Mouse (Mus musculus) lung, embryonic 16.5 days (tissue): ENCODE results near the gene Eps15l1. TPM values are rescaled to one million over a fixed set of nuclear protein-coding genes. Genes with fewer than 3 reads are reported as not detected.

Experiments
- ATAC-seq: fragments of 200-750 bp; cut with Nextera tagmentation; 2 replicates; pipeline ENCODE4 v1.8.0; 2017; ENCODE audit warnings: low read depth, mild to moderate bottlenecking, moderate library complexity
- H3K27ac ChIP-seq: fragments of 300-500 bp; sonication (generic); 2 replicates; pipeline ENCODE4 v1.5.1; 2014; ENCODE audit warnings: mild to moderate bottlenecking, control low read depth, low read length
- H3K27me3 ChIP-seq: fragments of 300-500 bp; sonication (generic); 2 replicates; pipeline ENCODE4 v1.6.1; 2014; ENCODE audit warnings: low read depth, low read length, mixed read lengths; ENCODE audit not compliant: control insufficient read depth, insufficient read depth
- H3K36me3 ChIP-seq: fragments of 300-500 bp; sonication (generic); 2 replicates; pipeline ENCODE4 v1.6.1; 2014; ENCODE audit warnings: low read length; ENCODE audit not compliant: control insufficient read depth, insufficient read depth
- H3K4me1 ChIP-seq: fragments of 300-500 bp; sonication (generic); replicated peaks from 2 replicates; pipeline ENCODE4 v1.6.1; 2014; ENCODE audit warnings: low read length, mixed read lengths; ENCODE audit not compliant: control insufficient read depth, insufficient read depth
- H3K4me2 ChIP-seq: fragments of 300-500 bp; sonication (generic); 2 replicates; pipeline ENCODE4 v1.6.1; 2014; ENCODE audit warnings: low read depth, low read length, control low read depth
- H3K4me3 ChIP-seq: fragments of 300-500 bp; sonication (generic); 2 replicates; pipeline ENCODE4 v1.5.1; 2014; ENCODE audit warnings: mild to moderate bottlenecking, low read length, control low read depth
- H3K9ac ChIP-seq: fragments of 300-500 bp; sonication (generic); 2 replicates; pipeline ENCODE4 v1.6.1; 2014; ENCODE audit warnings: low read length, control low read depth
- H3K9me3 ChIP-seq: fragments of 300-500 bp; sonication (generic); 2 replicates; pipeline ENCODE4 v1.6.1; 2016; ENCODE audit warnings: low read length; ENCODE audit not compliant: control insufficient read depth
- WGBS: fragments of 180-500 bp; shearing (Covaris S2); extraction: QIAGEN DNeasy Blood & Tissue Kit; methylation state at CpG from one replicate; pipeline ENCODE4 v1.1.7; 2014; 5-methylcytosine and 5-hydroxymethylcytosine counted together
- polyA plus RNA-seq: library from polyadenylated mRNA; unstranded; fragments of >200 nt; fragmentation: Nextera tagmentation; extraction: Ambion mirVana; gene quantifications from 2 replicates; pipeline ENCODE4 v1.2.1, GENCODE M21; 2015

The Eps15l1 gene
- polyA plus RNA-seq, 1 experiment from 2014 or later = 52.6 TPM

GRCm38 (mm10) chr8:72349838-72350237 lies 71.4 kb downstream of the Eps15l1 start:
- peaks cover 16% of the 10 kb centered on the region for H3K36me3 ChIP-seq
- no peak for ATAC-seq
- H3K9ac ChIP-seq = no peak overlapping the region
- no peak overlapping the region for H3K4me2 ChIP-seq
- H3K9me3 ChIP-seq = no peaks in the 10 kb centered on the region
- peaks cover 8% of the 10 kb centered on the region; the same call in 1 of the 2 replicates for H3K4me1 ChIP-seq
- no peaks in the 10 kb centered on the region for H3K27me3 ChIP-seq
- no peak overlapping the region for H3K4me3 ChIP-seq
- WGBS = 82% methylated on average over 9 of the region's 9 CpGs
- H3K27ac ChIP-seq = no peak overlapping the region

DNA sequence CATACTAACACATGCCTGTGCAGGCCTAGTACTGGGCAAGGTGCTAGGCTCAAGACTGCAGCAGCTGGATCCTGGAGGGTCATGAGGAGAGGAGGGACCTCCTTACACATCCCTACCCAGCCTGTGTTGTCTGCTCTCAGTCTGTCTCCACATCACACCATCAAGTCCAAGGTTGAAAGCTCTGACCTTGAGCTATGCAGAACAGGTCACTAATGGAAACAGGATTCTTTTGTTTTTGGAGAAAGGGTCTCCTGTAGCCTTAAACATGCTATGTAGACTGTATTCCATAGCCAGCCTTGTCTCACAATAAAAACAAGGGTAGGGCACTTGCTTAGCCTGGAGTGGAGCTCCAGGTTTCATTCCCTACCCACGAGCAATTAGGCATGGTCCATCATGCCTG lies 72.3 kb downstream of the Eps15l1 start:
- Histone ChIP-seq H3K4me1 (0 out of 2 replicates have a peak, but pooled peaks cover 5% of the 10 kb centered on the region), H3K9me3 (no peaks in the 10 kb centered on the region), H3K36me3 (peaks cover 12% of the 10 kb centered on the region), H3K27ac (no peak overlapping the region), H3K27me3 (no peaks in the 10 kb centered on the region), H3K4me2 (no peak overlapping the region), H3K9ac (no peak overlapping the region), H3K4me3 (no peak overlapping the region)
- WGBS = 83% methylated on average over 1 of the region's 1 CpGs
- ATAC-seq = no peak

DNA sequence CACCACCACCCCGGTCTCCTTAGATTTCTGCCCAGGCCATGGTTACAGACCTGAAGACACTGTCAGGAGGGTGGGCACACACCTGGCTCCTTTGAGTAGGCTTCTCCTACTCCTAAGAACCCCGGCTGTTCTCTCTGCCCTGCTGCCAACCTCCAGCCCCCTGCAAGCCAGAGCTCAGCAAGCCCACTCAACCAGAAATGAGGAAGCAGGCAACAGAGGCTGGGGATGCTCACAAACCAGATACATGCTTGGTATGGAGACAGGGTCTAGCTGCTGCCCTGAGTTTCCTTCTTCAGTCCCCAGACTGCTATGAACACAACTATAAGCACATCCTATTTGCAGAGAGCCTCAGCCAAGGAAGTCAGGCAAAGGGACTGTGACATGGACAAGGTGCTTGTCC lies 73.1 kb downstream of the Eps15l1 start:
- Histone ChIP-seq H3K4me3 (no peak overlapping the region), H3K27ac (no peak overlapping the region), H3K27me3 (no peaks in the 10 kb centered on the region), H3K4me1 (0 out of 2 replicates have a peak, but pooled peaks cover 1% of the 10 kb centered on the region), H3K9me3 (no peaks in the 10 kb centered on the region), H3K9ac (no peak overlapping the region), H3K36me3 (peaks cover 15% of the 10 kb centered on the region), H3K4me2 (no peak overlapping the region)
- no peak for ATAC-seq
- 97% methylated on average over 2 of the region's 2 CpGs for WGBS

- H3K4me3 ChIP-seq = no peak overlapping the region
Observed at GRCm38 (mm10) chr8:72347553-72347952, 73.7 kb downstream of the Eps15l1 start.

GRCm38 (mm10) chr8:72343725-72344124 lies 77.5 kb downstream of the Eps15l1 start:
- Histone ChIP-seq H3K27ac (no peak overlapping the region), H3K4me1 (no peaks in the 10 kb centered on the region), H3K4me3 (no peak overlapping the region), H3K27me3 (no peaks in the 10 kb centered on the region), H3K36me3 (peaks cover 27% of the 10 kb centered on the region), H3K9ac (no peak overlapping the region), H3K9me3 (no peaks in the 10 kb centered on the region), H3K4me2 (no peak overlapping the region)
- WGBS = 87% methylated on average over 3 of the region's 4 CpGs
- ATAC-seq = no peak

More at GRCm38 (mm10) chr8:72347553-72347952, 73.7 kb downstream of the Eps15l1 start:
- no peak overlapping the region for H3K9ac ChIP-seq
- H3K36me3 ChIP-seq = peaks cover 15% of the 10 kb centered on the region
- ATAC-seq = no peak
- no peaks in the 10 kb centered on the region for H3K9me3 ChIP-seq
- H3K4me1 ChIP-seq = no peaks in the 10 kb centered on the region
- no peak overlapping the region for H3K4me2 ChIP-seq
- H3K27ac ChIP-seq = no peak overlapping the region
- WGBS = 64% methylated on average over 1 of the region's 1 CpGs
- no peaks in the 10 kb centered on the region for H3K27me3 ChIP-seq

GRCm38 (mm10) chr8:72342556-72343300 lies 78.5 kb downstream of the Eps15l1 start:
- ATAC-seq = no peak
- Histone ChIP-seq H3K9ac (no peak overlapping the region), H3K4me2 (no peak overlapping the region), H3K36me3 (peaks cover 30% of the 10 kb centered on the region), H3K27ac (no peak overlapping the region), H3K4me1 (no peaks in the 10 kb centered on the region), H3K27me3 (no peaks in the 10 kb centered on the region), H3K9me3 (no peaks in the 10 kb centered on the region), H3K4me3 (no peak overlapping the region)
- WGBS = 91% methylated on average over 5 of the region's 5 CpGs

GRCm38 (mm10) chr8:72337034-72337433 lies 84.2 kb downstream of the Eps15l1 start:
- Histone ChIP-seq H3K4me3 (no peak overlapping the region), H3K36me3 (peaks cover 19% of the 10 kb centered on the region), H3K9ac (no peak overlapping the region), H3K4me1 (no peaks in the 10 kb centered on the region), H3K27ac (no peak overlapping the region), H3K9me3 (no peaks in the 10 kb centered on the region), H3K27me3 (no peaks in the 10 kb centered on the region), H3K4me2 (no peak overlapping the region)
- no peak for ATAC-seq

- no peak overlapping the region for H3K27ac ChIP-seq
- WGBS = 53% methylated on average over 2 of the region's 2 CpGs
- ATAC-seq = no peak
- H3K27me3 ChIP-seq = no peaks in the 10 kb centered on the region
- H3K9ac ChIP-seq = no peak overlapping the region
- no peak overlapping the region for H3K4me3 ChIP-seq
- H3K4me2 ChIP-seq = no peak overlapping the region
- peaks cover 16% of the 10 kb centered on the region for H3K36me3 ChIP-seq
- no peaks in the 10 kb centered on the region for H3K4me1 ChIP-seq
- no peaks in the 10 kb centered on the region for H3K9me3 ChIP-seq
Observed at GRCm38 (mm10) chr8:72336273-72336672, 85.0 kb downstream of the Eps15l1 start.

DNA sequence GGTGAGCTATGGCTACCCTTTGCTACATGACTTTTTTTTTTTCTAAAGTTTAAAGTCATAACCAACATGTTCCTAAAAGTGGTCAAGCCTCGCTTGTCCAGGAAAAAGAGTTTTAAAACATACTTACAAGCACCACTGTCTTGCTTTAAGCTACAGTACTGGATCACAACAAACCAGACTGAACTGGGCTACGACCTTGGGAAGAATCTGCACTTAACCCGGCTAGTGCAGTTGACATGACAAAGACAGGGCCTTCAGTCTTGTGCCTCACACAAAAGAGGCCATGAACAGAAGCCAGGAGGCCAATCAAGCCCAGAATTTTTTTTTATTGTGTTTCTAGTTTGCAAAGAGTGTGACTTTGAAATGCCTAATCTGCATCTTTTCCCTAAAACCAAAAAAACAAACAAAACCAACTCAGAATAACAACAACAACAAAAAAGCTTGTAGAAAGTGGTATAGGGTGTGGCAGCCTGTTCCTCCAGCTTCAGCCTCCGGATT lies 87.1 kb downstream of the Eps15l1 start:
- Histone ChIP-seq H3K36me3 (peaks cover 6% of the 10 kb centered on the region), H3K27me3 (no peaks in the 10 kb centered on the region), H3K4me2 (no peak overlapping the region), H3K27ac (no peak overlapping the region), H3K9ac (no peak overlapping the region), H3K4me1 (no peaks in the 10 kb centered on the region), H3K4me3 (no peak overlapping the region), H3K9me3 (no peaks in the 10 kb centered on the region)
- 73% methylated on average over 4 of the region's 4 CpGs for WGBS
- ATAC-seq = no peak
